In genomic region chr10:127178286-127179027, GRCm38 (mm10) we compare ENCODE assay signal across 7 mouse cellular contexts. TPM values are rescaled to one million over a fixed set of nuclear protein-coding genes. Genes with fewer than 3 reads are reported as not detected.
A peak's percentile ranks its signal among the peaks of the same experiment; 100 is the strongest.
DNase-seq lines count a peak whose midpoint lies in the region; ATAC-seq and TF ChIP-seq lines count a peak whose summit lies in the region.

No protein-coding gene starts in this region.

- no peak for TF ChIP-seq POLR2A in lung, adult 2 months (IDR thresholded peaks at IDR 0.05; ENCODE audit: borderline replicate concordance, extremely low read depth, low read depth, low read length)

- no peak for TF ChIP-seq CTCF in lung, embryonic 14.5 days (IDR thresholded peaks at IDR 0.05; ENCODE audit: low read depth)
- TF ChIP-seq CTCF in lung, adult 2 months (IDR thresholded peaks at IDR 0.05; ENCODE audit: insufficient read depth, low read length) = no peak

- no peak for DNase-seq in lung, embryonic 14.5 days
- no peak for DNase-seq in lung, adult 2 months
- DNase-seq in intestine, embryonic 14.5 days (ENCODE audit: low spot score) = peak; percentile 66
- no peak for DNase-seq in midbrain, embryonic 14.5 days
- no peak for DNase-seq in Muller cell, postnatal 12 days (ENCODE audit: inconsistent ontology term)
- no peak for DNase-seq in right cerebral cortex, postnatal 36 days (ENCODE audit: low spot score in 2 of 2)

- peak overlapping the region; percentile 62 for H3K4me2 ChIP-seq in lung, embryonic 14.5 days
- peak overlapping the region; percentile 61 for H3K4me2 ChIP-seq in embryonic facial prominence, embryonic 15.5 days (replicated peaks)
- H3K4me2 ChIP-seq in intestine, embryonic 14.5 days (ENCODE audit: low read length) = peak overlapping the region; percentile 54
- H3K4me2 ChIP-seq in midbrain, embryonic 14.5 days (ENCODE audit: low read length) = peak overlapping the region; percentile 38

- 5% methylated on average over 41 of the region's 41 CpGs for WGBS in lung, embryonic 14.5 days
- WGBS in lung, adult 2 months = 11% methylated on average over 41 of the region's 41 CpGs
- WGBS in embryonic facial prominence, embryonic 15.5 days = 5% methylated on average over 41 of the region's 41 CpGs
- 5% methylated on average over 41 of the region's 41 CpGs for WGBS in intestine, embryonic 14.5 days
- WGBS in midbrain, embryonic 14.5 days = 2% methylated on average over 41 of the region's 41 CpGs

- peaks cover 47% of the 10 kb centered on the region for H3K27me3 ChIP-seq in lung, embryonic 14.5 days (ENCODE audit: insufficient read depth, low read length)
- H3K27me3 ChIP-seq in embryonic facial prominence, embryonic 15.5 days = peaks cover 56% of the 10 kb centered on the region
- peaks cover 57% of the 10 kb centered on the region for H3K27me3 ChIP-seq in intestine, embryonic 14.5 days (replicated peaks; ENCODE audit: control insufficient read depth, insufficient read depth, low read length)
- H3K27me3 ChIP-seq in midbrain, embryonic 14.5 days (ENCODE audit: control insufficient read depth, insufficient read depth, low read length) = peaks cover 51% of the 10 kb centered on the region

- no peak overlapping the region for H3K9ac ChIP-seq in lung, embryonic 14.5 days
- H3K9ac ChIP-seq in embryonic facial prominence, embryonic 15.5 days = no peak overlapping the region
- H3K9ac ChIP-seq in intestine, embryonic 14.5 days (ENCODE audit: low read length) = no peak overlapping the region
- 0 out of 2 replicates have a peak overlapping the region, but pooled peaks have one; percentile 4 for H3K9ac ChIP-seq in midbrain, embryonic 14.5 days (replicated peaks; ENCODE audit: low read length)

- no peaks in the 10 kb centered on the region for H3K9me3 ChIP-seq in lung, embryonic 14.5 days (ENCODE audit: low read depth, low read length)
- H3K9me3 ChIP-seq in embryonic facial prominence, embryonic 15.5 days (replicated peaks) = no peaks in the 10 kb centered on the region
- no peaks in the 10 kb centered on the region for H3K9me3 ChIP-seq in intestine, embryonic 14.5 days (ENCODE audit: control insufficient read depth, low read length)
- no peaks in the 10 kb centered on the region for H3K9me3 ChIP-seq in midbrain, embryonic 14.5 days (ENCODE audit: control insufficient read depth, low read length)

- peaks cover 9% of the 10 kb centered on the region; the same call in 1 of the 2 replicates for H3K36me3 ChIP-seq in lung, embryonic 14.5 days (ENCODE audit: insufficient read depth)
- peaks cover 9% of the 10 kb centered on the region; the same call in 1 of the 2 replicates for H3K36me3 ChIP-seq in embryonic facial prominence, embryonic 15.5 days
- H3K36me3 ChIP-seq in intestine, embryonic 14.5 days (ENCODE audit: control insufficient read depth, insufficient read depth, low read length) = 0 out of 2 replicates have a peak, but pooled peaks cover 11% of the 10 kb centered on the region
- H3K36me3 ChIP-seq in midbrain, embryonic 14.5 days (ENCODE audit: control insufficient read depth, insufficient read depth, low read length) = no peaks in the 10 kb centered on the region

- ATAC-seq in lung, embryonic 14.5 days (ENCODE audit: insufficient read depth) = no peak
- no peak for ATAC-seq in embryonic facial prominence, embryonic 15.5 days (ENCODE audit: insufficient number of reproducible peaks, low FRiP score, low TSS enrichment, low read depth)
- no peak for ATAC-seq in intestine, embryonic 14.5 days (replicated peaks; ENCODE audit: low FRiP score, low TSS enrichment, low read depth)
- no peak for ATAC-seq in midbrain, embryonic 14.5 days (ENCODE audit: low FRiP score, low TSS enrichment)

- no peak overlapping the region for H3K27ac ChIP-seq in lung, embryonic 14.5 days (ENCODE audit: low read depth)
- H3K27ac ChIP-seq in embryonic facial prominence, embryonic 15.5 days (replicated peaks) = no peak overlapping the region
- no peak overlapping the region for H3K27ac ChIP-seq in intestine, embryonic 14.5 days (ENCODE audit: low read depth)
- H3K27ac ChIP-seq in midbrain, embryonic 14.5 days (replicated peaks; ENCODE audit: low read depth, low read length) = no peak overlapping the region

- peaks cover 9% of the 10 kb centered on the region for H3K4me1 ChIP-seq in lung, embryonic 14.5 days (ENCODE audit: insufficient read depth)
- H3K4me1 ChIP-seq in lung, adult 2 months (ENCODE audit: control insufficient read depth, insufficient read depth, low read length) = peaks cover 3% of the 10 kb centered on the region; the same call in 1 of the 2 replicates
- peaks cover 28% of the 10 kb centered on the region for H3K4me1 ChIP-seq in embryonic facial prominence, embryonic 15.5 days
- H3K4me1 ChIP-seq in intestine, embryonic 14.5 days (replicated peaks; ENCODE audit: control insufficient read depth, insufficient read depth, low read length) = peaks cover 14% of the 10 kb centered on the region; the same call in 1 of the 2 replicates
- peaks cover 9% of the 10 kb centered on the region for H3K4me1 ChIP-seq in midbrain, embryonic 14.5 days (ENCODE audit: control insufficient read depth, insufficient read depth, low read length)

- peak overlapping the region; percentile 27 for H3K4me3 ChIP-seq in lung, embryonic 14.5 days (ENCODE audit: low read depth, low read length)
- no peak overlapping the region for H3K4me3 ChIP-seq in lung, adult 2 months (replicated peaks; ENCODE audit: extremely low read depth, low read depth, low read length)
- H3K4me3 ChIP-seq in embryonic facial prominence, embryonic 15.5 days (replicated peaks) = peak overlapping the region; percentile 35
- H3K4me3 ChIP-seq in intestine, embryonic 14.5 days (ENCODE audit: low read depth, low read length) = peak overlapping the region; percentile 24
- H3K4me3 ChIP-seq in midbrain, embryonic 14.5 days (replicated peaks; ENCODE audit: low read depth, low read length) = peak overlapping the region; percentile 20

RNA-seq across cellular contexts. Expression of gene Slc26a10, which starts 2.0 kb away (rescaled TPM):
- 0.09 and 0.27 TPM in 2 replicates for polyA plus RNA-seq in lung, embryonic 14.5 days (2014; fragmentation: Nextera tagmentation; extraction: Ambion mirVana)
- polyA plus RNA-seq in lung, adult 2 months (2012; rRNA removed) = 3.5 and 7.4 TPM in 2 replicates
- 1.6 and 1.9 TPM in 2 replicates for polyA plus RNA-seq in embryonic facial prominence, embryonic 15.5 days (2015; fragmentation: Nextera tagmentation; extraction: Ambion mirVana)
- polyA plus RNA-seq in intestine, embryonic 14.5 days (2014; fragmentation: Nextera tagmentation; extraction: Ambion mirVana) = 0.93 and 1.3 TPM in 2 replicates
- polyA plus RNA-seq in midbrain, embryonic 14.5 days (2014; fragmentation: Nextera tagmentation; extraction: Ambion mirVana) = 0.58 and 0.66 TPM in 2 replicates

RNA-seq across cellular contexts. Expression of gene Arhgef25, which starts 11.4 kb away (rescaled TPM):
- 45.8 and 48.7 TPM in 2 replicates for polyA plus RNA-seq in lung, embryonic 14.5 days (2014; fragmentation: Nextera tagmentation; extraction: Ambion mirVana)
- polyA plus RNA-seq in lung, adult 2 months (2012; rRNA removed) = 29.1 and 36.7 TPM in 2 replicates
- polyA plus RNA-seq in embryonic facial prominence, embryonic 15.5 days (2015; fragmentation: Nextera tagmentation; extraction: Ambion mirVana) = 116 TPM in 2 replicates
- polyA plus RNA-seq in intestine, embryonic 14.5 days (2014; fragmentation: Nextera tagmentation; extraction: Ambion mirVana) = 49.0 and 57.7 TPM in 2 replicates
- 19.0 and 19.6 TPM in 2 replicates for polyA plus RNA-seq in midbrain, embryonic 14.5 days (2014; fragmentation: Nextera tagmentation; extraction: Ambion mirVana)

RNA-seq across cellular contexts. Expression of gene B4galnt1, which starts 13.4 kb away (rescaled TPM):
- 2.9 and 4.4 TPM in 2 replicates for polyA plus RNA-seq in lung, embryonic 14.5 days (2014; fragmentation: Nextera tagmentation; extraction: Ambion mirVana)
- polyA plus RNA-seq in lung, adult 2 months (2012; rRNA removed) = 70.8 and 81.2 TPM in 2 replicates
- 11.0 and 12.7 TPM in 2 replicates for polyA plus RNA-seq in embryonic facial prominence, embryonic 15.5 days (2015; fragmentation: Nextera tagmentation; extraction: Ambion mirVana)
- polyA plus RNA-seq in intestine, embryonic 14.5 days (2014; fragmentation: Nextera tagmentation; extraction: Ambion mirVana) = 54.3 and 66.0 TPM in 2 replicates
- polyA plus RNA-seq in midbrain, embryonic 14.5 days (2014; fragmentation: Nextera tagmentation; extraction: Ambion mirVana) = 66.8 and 74.1 TPM in 2 replicates

RNA-seq across cellular contexts. Expression of gene Dtx3, which starts 17.1 kb away (rescaled TPM):
- polyA plus RNA-seq in lung, embryonic 14.5 days (2014; fragmentation: Nextera tagmentation; extraction: Ambion mirVana) = 81.4 and 92.4 TPM in 2 replicates
- 134 and 157 TPM in 2 replicates for polyA plus RNA-seq in lung, adult 2 months (2012; rRNA removed)
- 152 and 179 TPM in 2 replicates for polyA plus RNA-seq in embryonic facial prominence, embryonic 15.5 days (2015; fragmentation: Nextera tagmentation; extraction: Ambion mirVana)
- polyA plus RNA-seq in intestine, embryonic 14.5 days (2014; fragmentation: Nextera tagmentation; extraction: Ambion mirVana) = 95.8 and 101 TPM in 2 replicates
- polyA plus RNA-seq in midbrain, embryonic 14.5 days (2014; fragmentation: Nextera tagmentation; extraction: Ambion mirVana) = 219 and 244 TPM in 2 replicates

RNA-seq across cellular contexts. Expression of gene Pip4k2c, which starts 32.9 kb away (rescaled TPM):
- polyA plus RNA-seq in lung, embryonic 14.5 days (2014; fragmentation: Nextera tagmentation; extraction: Ambion mirVana) = 17.8 and 21.0 TPM in 2 replicates
- 36.6 and 45.7 TPM in 2 replicates for polyA plus RNA-seq in lung, adult 2 months (2012; rRNA removed)
- polyA plus RNA-seq in embryonic facial prominence, embryonic 15.5 days (2015; fragmentation: Nextera tagmentation; extraction: Ambion mirVana) = 31.0 and 31.3 TPM in 2 replicates
- 24.2 and 25.9 TPM in 2 replicates for polyA plus RNA-seq in intestine, embryonic 14.5 days (2014; fragmentation: Nextera tagmentation; extraction: Ambion mirVana)
- 12.5 and 14.6 TPM in 2 replicates for polyA plus RNA-seq in midbrain, embryonic 14.5 days (2014; fragmentation: Nextera tagmentation; extraction: Ambion mirVana)
